Mouse (Mus musculus) lung, adult 2 months (tissue): ENCODE measurements around the gene Pax5.

ENCODE experiments used
- CTCF ChIP-seq: fragments of 200-500 bp; IDR thresholded peaks from 2 replicates; pipeline ENCODE4 v1.5.1; 2011; ENCODE audit warnings: mild to moderate bottlenecking, low read length, control low read depth; ENCODE audit not compliant: insufficient read depth
- POLR2A ChIP-seq: fragments of 200-500 bp; IDR thresholded peaks from 2 replicates; pipeline ENCODE4 v1.6.1; 2011; ENCODE audit warnings: low read depth, mild to moderate bottlenecking, control low read depth, low read length, borderline replicate concordance; ENCODE audit errors: extremely low read depth

DNA sequence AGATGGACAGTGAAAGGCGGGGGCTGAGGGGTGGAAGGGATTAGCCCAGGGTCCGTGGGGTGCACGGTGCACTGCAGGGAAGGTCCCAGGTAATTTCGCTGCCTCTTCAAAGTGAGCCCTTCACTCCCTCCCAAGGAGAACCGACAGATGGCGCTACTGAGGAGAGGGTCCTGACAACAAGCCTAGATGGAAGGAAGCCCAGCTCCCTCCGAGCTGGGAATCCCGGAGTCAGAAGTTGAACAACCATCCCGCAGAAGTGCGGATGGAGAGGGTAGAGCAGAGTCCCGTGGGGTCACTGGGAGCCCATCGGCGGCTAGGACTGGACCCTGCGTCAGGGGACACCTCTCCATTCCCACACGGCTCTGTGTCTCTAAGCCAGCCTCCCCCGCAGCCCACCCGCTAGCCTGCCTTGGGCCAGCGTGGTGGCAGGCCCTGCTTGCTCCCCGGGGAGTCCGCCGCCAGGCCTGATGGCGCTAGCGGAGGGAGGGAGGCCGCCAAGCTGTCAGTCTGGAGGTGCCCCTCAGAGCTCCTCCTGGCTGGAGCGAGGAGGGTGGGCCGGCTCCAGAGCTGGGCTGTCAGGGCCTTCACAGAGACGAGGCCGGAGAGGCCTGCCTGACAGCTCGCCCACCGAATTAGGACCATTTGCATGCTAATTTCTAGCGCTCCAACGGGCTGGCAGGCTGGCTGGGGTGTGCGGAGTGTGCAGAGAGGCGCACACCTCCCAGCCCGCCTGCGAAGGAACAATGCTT, 152.3 kb downstream of the Pax5 start:
- TF ChIP-seq CTCF = peak; percentile 56
- TF ChIP-seq POLR2A = no peak
